Mouse (Mus musculus): ENCODE data around the gene 1110017D15Rik. TPM values are rescaled to one million over a fixed set of nuclear protein-coding genes. Genes with fewer than 3 reads are reported as not detected.
A peak's percentile ranks its signal among the peaks of the same experiment; 100 is the strongest.

Gene 1110017D15Rik
- polyA plus RNA-seq, 1 experiment from 2014 or later, result not detected

DNA sequence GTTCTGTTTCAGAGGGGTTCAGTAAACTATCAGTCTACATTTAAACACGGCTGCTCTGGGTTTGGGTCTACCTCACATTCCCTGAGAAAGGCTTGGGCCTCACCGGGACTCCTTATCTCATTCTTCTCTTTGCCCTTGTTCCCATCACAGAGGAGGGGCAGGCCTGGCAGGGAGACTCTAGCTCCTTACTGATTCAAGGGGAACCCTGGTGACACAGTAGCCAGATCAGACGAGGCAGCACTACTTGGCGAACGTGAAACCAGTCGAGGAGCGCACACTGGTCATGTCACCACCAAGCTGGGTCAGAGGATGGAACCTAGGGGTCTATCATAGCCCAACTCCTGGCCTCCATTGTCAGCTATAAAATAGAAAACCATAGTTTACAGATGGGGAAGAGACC, 9.1 kb downstream of the 1110017D15Rik start:
- no peak overlapping the region for H3K4me3 ChIP-seq
- peaks cover 21% of the 10 kb centered on the region for H3K4me1 ChIP-seq
- 40% methylated on average over 7 of the region's 7 CpGs for WGBS (ENCODE audit: insufficient replicate concordance)
- H3K36me3 ChIP-seq, result no peaks in the 10 kb centered on the region
- ATAC-seq, result no peak
- no peaks in the 10 kb centered on the region for H3K9me3 ChIP-seq (replicated peaks)
- no peak overlapping the region for H3K4me2 ChIP-seq
- peaks cover 63% of the 10 kb centered on the region for H3K27me3 ChIP-seq (replicated peaks)
- H3K27ac ChIP-seq, result no peak overlapping the region
- no peak overlapping the region for H3K9ac ChIP-seq

GRCm38 (mm10) chr4:41507326-41507924, 9.7 kb downstream of the 1110017D15Rik start:
- Histone ChIP-seq H3K4me3 (peak overlapping the region; percentile 53), H3K36me3 (no peaks in the 10 kb centered on the region), H3K27ac (no peak overlapping the region), H3K4me2 (peak overlapping the region; percentile 83), H3K9ac (peak overlapping the region; percentile 56), H3K27me3 (replicated peaks) (peaks cover 60% of the 10 kb centered on the region), H3K4me1 (peaks cover 27% of the 10 kb centered on the region), H3K9me3 (replicated peaks) (no peaks in the 10 kb centered on the region)
- ATAC-seq, result no peak
- WGBS (ENCODE audit: insufficient replicate concordance), result 8% methylated on average over 22 of the region's 22 CpGs

DNA sequence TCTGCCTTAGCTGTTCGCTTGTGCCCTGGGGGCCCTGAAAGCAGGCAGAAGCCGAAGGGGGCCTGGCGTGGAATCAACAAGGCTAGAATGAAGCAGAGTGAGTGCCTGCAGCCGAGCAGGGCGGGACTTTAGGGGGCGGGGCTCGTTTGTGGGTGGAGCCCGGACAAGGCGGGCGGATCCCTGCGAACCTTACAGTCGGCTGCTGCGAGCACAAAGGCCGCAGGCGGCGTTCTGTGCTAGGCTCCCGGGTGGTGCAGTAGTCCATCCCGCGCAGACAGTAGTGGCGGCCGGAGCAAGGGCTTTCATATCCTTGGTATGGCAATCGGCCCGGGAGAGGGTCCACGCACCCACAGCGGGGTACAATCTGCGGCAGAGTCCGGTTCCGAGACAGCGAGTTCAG, 10.2 kb downstream of the 1110017D15Rik start:
- Histone ChIP-seq H3K4me3 (peak overlapping the region; percentile 53), H3K27me3 (replicated peaks) (peaks cover 61% of the 10 kb centered on the region), H3K27ac (no peak overlapping the region), H3K9me3 (replicated peaks) (no peaks in the 10 kb centered on the region), H3K4me1 (peaks cover 32% of the 10 kb centered on the region), H3K36me3 (no peaks in the 10 kb centered on the region), H3K9ac (peak overlapping the region; percentile 56), H3K4me2 (peak overlapping the region; percentile 83)
- under 1% methylated on average over 29 of the region's 29 CpGs for WGBS (ENCODE audit: insufficient replicate concordance)
- peak; percentile 58 for ATAC-seq

- no peaks in the 10 kb centered on the region for H3K9me3 ChIP-seq (replicated peaks)
- WGBS (ENCODE audit: insufficient replicate concordance), result 11% methylated on average over 13 of the region's 13 CpGs
- peak overlapping the region; percentile 83 for H3K4me2 ChIP-seq
- no peak overlapping the region for H3K27ac ChIP-seq
- H3K4me3 ChIP-seq, result peak overlapping the region; percentile 53
- no peak for ATAC-seq
- H3K36me3 ChIP-seq, result no peaks in the 10 kb centered on the region
- peak overlapping the region; percentile 56; the same call in 1 of the 2 replicates for H3K9ac ChIP-seq
- H3K4me1 ChIP-seq, result peaks cover 32% of the 10 kb centered on the region
- peaks cover 61% of the 10 kb centered on the region for H3K27me3 ChIP-seq (replicated peaks)
Measured at GRCm38 (mm10) chr4:41506156-41506555, 11.0 kb downstream of the 1110017D15Rik start.

- peaks cover 62% of the 10 kb centered on the region for H3K27me3 ChIP-seq (replicated peaks)
- 37% methylated on average over 11 of the region's 11 CpGs for WGBS (ENCODE audit: insufficient replicate concordance)
- ATAC-seq, result no peak
Measured at GRCm38 (mm10) chr4:41505131-41505551, 12.0 kb downstream of the 1110017D15Rik start.

DNA sequence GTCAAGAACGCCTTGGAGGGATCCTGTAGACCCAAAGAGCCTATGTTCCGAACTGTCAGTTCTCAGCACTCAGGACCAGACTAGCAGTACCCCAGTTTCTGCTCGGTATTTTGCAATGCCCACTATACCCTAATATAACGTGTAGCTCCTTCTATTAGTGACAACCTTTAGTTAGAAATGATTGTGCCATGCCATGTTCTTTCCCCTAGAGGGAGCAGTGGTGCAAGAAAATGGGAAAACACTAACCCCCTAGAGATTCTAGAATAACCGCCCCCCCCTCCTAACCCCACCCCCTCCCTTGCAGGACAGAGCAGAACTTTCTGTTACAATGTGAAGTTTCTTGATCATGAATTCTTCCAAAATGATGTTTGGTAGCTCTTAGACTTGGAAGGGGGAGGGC, 12.8 kb downstream of the 1110017D15Rik start:
- peaks cover 62% of the 10 kb centered on the region for H3K27me3 ChIP-seq (replicated peaks)
- no peak for ATAC-seq

More at GRCm38 (mm10) chr4:41505131-41505551, 12.0 kb downstream of the 1110017D15Rik start:
- Histone ChIP-seq H3K4me2 (no peak overlapping the region), H3K4me1 (peaks cover 32% of the 10 kb centered on the region), H3K4me3 (no peak overlapping the region), H3K9me3 (replicated peaks) (no peaks in the 10 kb centered on the region), H3K27ac (no peak overlapping the region), H3K9ac (no peak overlapping the region), H3K36me3 (no peaks in the 10 kb centered on the region)

GRCm38 (mm10) chr4:41502986-41503412, 14.1 kb downstream of the 1110017D15Rik start, which contains the start of gene AI464131:
Gene AI464131, minus strand, starts transcription at chr4:41503076.
- Histone ChIP-seq H3K9me3 (replicated peaks) (no peaks in the 10 kb centered on the region), H3K4me1 (peaks cover 41% of the 10 kb centered on the region), H3K4me2 (peak within 1 kb of the TSS; percentile 73), H3K27ac (no peak within 1 kb of the TSS), H3K9ac (peak within 1 kb of the TSS; percentile 44), H3K27me3 (replicated peaks) (peaks cover 62% of the 10 kb centered on the region), H3K36me3 (no peaks in the 10 kb centered on the region), H3K4me3 (peak within 1 kb of the TSS; percentile 43)
- ATAC-seq, result peak; percentile 92
- under 1% methylated on average over 18 of the region's 18 CpGs for WGBS (ENCODE audit: insufficient replicate concordance)

More for the DNA sequence above, 12.8 kb downstream of the 1110017D15Rik start:
- no peak overlapping the region for H3K4me2 ChIP-seq
- H3K9ac ChIP-seq, result no peak overlapping the region
- WGBS (ENCODE audit: insufficient replicate concordance), result 66% methylated on average over 5 of the region's 5 CpGs
- peaks cover 32% of the 10 kb centered on the region for H3K4me1 ChIP-seq
- H3K9me3 ChIP-seq (replicated peaks), result no peaks in the 10 kb centered on the region
- no peaks in the 10 kb centered on the region for H3K36me3 ChIP-seq
- no peak overlapping the region for H3K27ac ChIP-seq
- no peak overlapping the region for H3K4me3 ChIP-seq

- Histone ChIP-seq H3K27me3 (replicated peaks) (peaks cover 62% of the 10 kb centered on the region), H3K9ac (peak overlapping the region; percentile 44), H3K4me2 (peak overlapping the region; percentile 73), H3K27ac (no peak overlapping the region), H3K4me1 (peaks cover 44% of the 10 kb centered on the region), H3K9me3 (replicated peaks) (no peaks in the 10 kb centered on the region), H3K4me3 (peak overlapping the region; percentile 43), H3K36me3 (no peaks in the 10 kb centered on the region)
- ATAC-seq, result peak; percentile 16
- WGBS (ENCODE audit: insufficient replicate concordance), result 17% methylated on average over 20 of the region's 20 CpGs
Measured at GRCm38 (mm10) chr4:41502171-41502940, 14.8 kb downstream of the 1110017D15Rik start.

GRCm38 (mm10) chr4:41500787-41501186, 16.3 kb downstream of the 1110017D15Rik start:
- H3K9me3 ChIP-seq (replicated peaks), result no peaks in the 10 kb centered on the region
- H3K4me3 ChIP-seq, result no peak overlapping the region
- H3K4me2 ChIP-seq, result no peak overlapping the region
- H3K27me3 ChIP-seq (replicated peaks), result peaks cover 69% of the 10 kb centered on the region
- H3K36me3 ChIP-seq, result no peaks in the 10 kb centered on the region
- H3K27ac ChIP-seq, result no peak overlapping the region
- no peak for ATAC-seq
- H3K4me1 ChIP-seq, result peaks cover 31% of the 10 kb centered on the region
- H3K9ac ChIP-seq, result no peak overlapping the region
- 69% methylated on average over 4 of the region's 4 CpGs for WGBS (ENCODE audit: insufficient replicate concordance)

GRCm38 (mm10) chr4:41499619-41500018, 17.5 kb downstream of the 1110017D15Rik start:
- peaks cover 81% of the 10 kb centered on the region for H3K27me3 ChIP-seq (replicated peaks)
- H3K9me3 ChIP-seq (replicated peaks), result no peaks in the 10 kb centered on the region
- H3K27ac ChIP-seq, result no peak overlapping the region
- H3K9ac ChIP-seq, result no peak overlapping the region
- no peak overlapping the region for H3K4me3 ChIP-seq
- 47% methylated on average over 8 of the region's 8 CpGs for WGBS (ENCODE audit: insufficient replicate concordance)
- ATAC-seq, result no peak
- H3K36me3 ChIP-seq, result no peaks in the 10 kb centered on the region
- no peak overlapping the region for H3K4me2 ChIP-seq
- peaks cover 30% of the 10 kb centered on the region for H3K4me1 ChIP-seq

- H3K4me1 ChIP-seq, result peaks cover 30% of the 10 kb centered on the region
- no peak overlapping the region for H3K9ac ChIP-seq
- no peaks in the 10 kb centered on the region for H3K9me3 ChIP-seq (replicated peaks)
- peak overlapping the region; percentile 26 for H3K4me3 ChIP-seq
- peak overlapping the region; percentile 53 for H3K4me2 ChIP-seq
- H3K27me3 ChIP-seq (replicated peaks), result peaks cover 86% of the 10 kb centered on the region
- no peak for ATAC-seq
- 3% methylated on average over 43 of the region's 43 CpGs for WGBS (ENCODE audit: insufficient replicate concordance)
- no peaks in the 10 kb centered on the region for H3K36me3 ChIP-seq
- no peak overlapping the region for H3K27ac ChIP-seq
Measured at GRCm38 (mm10) chr4:41498921-41499391, 18.2 kb downstream of the 1110017D15Rik start.
